Mouse (Mus musculus): ENCODE measurements around the gene Npm3. TPM values are rescaled to one million over a fixed set of nuclear protein-coding genes. Genes with fewer than 3 reads are reported as not detected.

Npm3 gene
- polyA plus RNA-seq, 1 experiment from 2014 or later = 16.1 TPM

DNA sequence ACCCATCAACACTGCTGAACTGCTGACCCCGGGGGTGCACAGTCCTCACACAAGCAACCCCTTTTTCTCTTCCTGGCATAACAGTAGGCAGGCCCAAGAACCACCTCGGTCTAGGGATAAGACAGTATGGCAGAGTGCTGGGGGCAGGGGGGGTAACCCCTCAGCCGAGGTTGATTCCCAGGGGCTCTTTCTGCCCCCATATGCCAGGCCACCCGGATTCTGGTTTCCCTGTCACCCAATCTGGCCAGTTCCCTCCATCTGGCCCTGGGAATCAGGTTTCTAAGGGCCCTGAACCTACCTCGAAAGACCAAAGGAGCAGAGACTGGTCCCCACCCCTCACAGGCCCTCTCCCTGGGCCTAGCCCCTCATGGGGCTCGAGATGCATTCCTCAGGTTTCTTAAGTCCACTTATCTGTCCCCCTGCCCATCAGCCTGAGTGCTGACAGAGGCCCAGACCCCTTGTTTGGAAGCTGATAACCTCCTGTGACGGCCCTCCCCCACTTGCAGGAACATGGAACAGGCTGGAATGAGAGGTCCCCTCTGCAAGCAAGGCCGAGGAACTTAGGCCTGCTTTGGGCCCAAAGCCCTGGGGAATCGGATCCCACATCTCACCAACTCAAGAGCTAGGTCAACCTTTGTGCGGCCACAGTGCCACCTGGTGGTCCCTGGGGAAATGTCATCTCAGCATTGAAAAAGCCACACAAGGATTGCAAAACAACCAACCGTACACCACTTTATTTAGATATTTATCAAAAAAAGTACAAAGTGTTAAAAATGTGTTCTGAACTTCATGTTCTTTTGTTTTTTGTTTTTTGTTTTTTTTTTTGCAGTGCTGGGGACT lies 2.1 kb downstream of the Npm3 start:
- H3K4me3 ChIP-seq = no peak overlapping the region
- WGBS = 34% methylated on average over 11 of the region's 11 CpGs
- H3K27me3 ChIP-seq (ENCODE audit: poor library complexity, severe bottlenecking) = peaks cover 59% of the 10 kb centered on the region
- no peak overlapping the region for H3K27ac ChIP-seq
- H3K4me1 ChIP-seq = peaks cover 61% of the 10 kb centered on the region
- H3K36me3 ChIP-seq (replicated peaks) = peaks cover 24% of the 10 kb centered on the region
- peak; percentile 85 for DNase-seq (ENCODE audit: extremely low spot score, low spot score)
- H3K9me3 ChIP-seq = no peaks in the 10 kb centered on the region

- DNase-seq (ENCODE audit: extremely low spot score, low spot score) = peak; percentile 78
- peaks cover 67% of the 10 kb centered on the region for H3K27me3 ChIP-seq (ENCODE audit: poor library complexity, severe bottlenecking)
- H3K27ac ChIP-seq = no peak overlapping the region
- H3K4me1 ChIP-seq = peaks cover 69% of the 10 kb centered on the region
- WGBS = 9% methylated on average over 29 of the region's 29 CpGs
- peaks cover 15% of the 10 kb centered on the region for H3K36me3 ChIP-seq (replicated peaks)
- peak overlapping the region; percentile 6; the same call in 1 of the 2 replicates for H3K4me3 ChIP-seq
- H3K9me3 ChIP-seq = no peaks in the 10 kb centered on the region
Observed at GRCm38 (mm10) chr19:45746153-45747020, 3.0 kb downstream of the Npm3 start.

DNA sequence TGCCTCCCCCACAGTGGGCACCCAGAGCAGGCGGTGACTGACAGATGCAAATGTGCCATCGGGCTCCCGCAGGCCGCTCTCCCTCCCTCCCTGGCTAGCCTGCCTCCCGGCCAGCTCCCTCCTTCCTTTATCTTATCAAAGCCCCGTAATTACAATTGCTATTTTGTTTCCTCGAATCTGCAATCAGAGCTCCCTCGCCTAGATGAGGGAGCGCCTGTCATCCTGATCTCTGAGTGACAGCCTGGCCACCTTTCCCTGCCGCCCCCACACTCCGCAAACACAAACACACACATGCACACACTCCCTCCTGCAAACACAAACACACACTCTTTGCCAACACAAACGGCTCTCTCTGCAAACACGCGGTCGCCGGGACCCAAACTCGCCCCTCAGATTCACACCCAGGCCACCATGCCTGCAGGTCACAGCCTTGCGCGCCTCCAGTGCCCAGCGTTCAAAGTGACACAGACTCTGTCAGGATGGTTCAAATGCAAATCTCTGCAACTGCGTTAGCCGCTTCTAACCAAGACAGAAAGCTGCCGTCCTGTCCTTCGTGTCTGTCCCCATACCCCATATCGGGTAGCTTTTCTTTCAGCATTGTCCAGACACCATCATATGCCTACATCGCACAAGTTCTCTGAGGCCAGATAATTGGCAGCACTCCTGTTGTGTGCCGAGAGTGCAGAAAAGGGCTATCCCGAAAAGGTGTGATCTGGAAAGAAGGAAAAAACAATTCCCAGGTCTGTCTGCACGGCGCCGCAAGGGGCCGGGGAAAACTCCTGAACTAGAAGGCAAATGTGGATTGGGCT lies 3.8 kb downstream of the Npm3 start:
- under 1% methylated on average over 32 of the region's 32 CpGs for WGBS
- H3K36me3 ChIP-seq (replicated peaks) = peaks cover 8% of the 10 kb centered on the region; the same call in 1 of the 2 replicates
- H3K4me3 ChIP-seq = peak overlapping the region; percentile 6; the same call in 1 of the 2 replicates
- peak; percentile 43 for DNase-seq (ENCODE audit: extremely low spot score, low spot score)
- no peak overlapping the region for H3K27ac ChIP-seq
- peaks cover 77% of the 10 kb centered on the region for H3K4me1 ChIP-seq
- H3K27me3 ChIP-seq (ENCODE audit: poor library complexity, severe bottlenecking) = peaks cover 76% of the 10 kb centered on the region
- no peaks in the 10 kb centered on the region for H3K9me3 ChIP-seq

DNA sequence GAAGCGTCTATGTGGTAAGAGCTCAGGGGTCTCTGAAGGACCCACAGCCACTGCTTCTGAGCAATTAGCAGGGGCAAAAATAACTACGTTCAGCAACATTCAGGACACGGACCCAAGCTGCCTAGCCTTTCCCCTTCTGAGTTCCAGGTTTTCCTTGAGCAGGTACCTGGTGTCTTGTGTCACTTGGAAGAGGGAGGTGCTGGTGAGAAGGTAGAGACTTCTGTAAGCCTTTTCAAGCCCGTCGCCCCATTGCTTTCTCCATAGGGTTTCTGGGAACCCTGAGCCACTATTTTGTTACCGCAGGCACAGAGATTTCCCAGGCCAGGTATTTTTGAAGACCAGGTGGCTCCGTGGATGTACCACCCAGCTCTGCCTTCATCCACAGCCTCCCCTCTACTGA lies 5.8 kb downstream of the Npm3 start:
- peaks cover 76% of the 10 kb centered on the region for H3K4me1 ChIP-seq
- no peaks in the 10 kb centered on the region for H3K9me3 ChIP-seq
- H3K36me3 ChIP-seq (replicated peaks) = peaks cover 5% of the 10 kb centered on the region; the same call in 1 of the 2 replicates
- H3K27me3 ChIP-seq (ENCODE audit: poor library complexity, severe bottlenecking) = peaks cover 95% of the 10 kb centered on the region
- H3K4me3 ChIP-seq = peak overlapping the region; percentile 54; the same call in 1 of the 2 replicates
- DNase-seq (ENCODE audit: extremely low spot score, low spot score) = no peak
- WGBS = 11% methylated on average over 7 of the region's 7 CpGs
- no peak overlapping the region for H3K27ac ChIP-seq

DNA sequence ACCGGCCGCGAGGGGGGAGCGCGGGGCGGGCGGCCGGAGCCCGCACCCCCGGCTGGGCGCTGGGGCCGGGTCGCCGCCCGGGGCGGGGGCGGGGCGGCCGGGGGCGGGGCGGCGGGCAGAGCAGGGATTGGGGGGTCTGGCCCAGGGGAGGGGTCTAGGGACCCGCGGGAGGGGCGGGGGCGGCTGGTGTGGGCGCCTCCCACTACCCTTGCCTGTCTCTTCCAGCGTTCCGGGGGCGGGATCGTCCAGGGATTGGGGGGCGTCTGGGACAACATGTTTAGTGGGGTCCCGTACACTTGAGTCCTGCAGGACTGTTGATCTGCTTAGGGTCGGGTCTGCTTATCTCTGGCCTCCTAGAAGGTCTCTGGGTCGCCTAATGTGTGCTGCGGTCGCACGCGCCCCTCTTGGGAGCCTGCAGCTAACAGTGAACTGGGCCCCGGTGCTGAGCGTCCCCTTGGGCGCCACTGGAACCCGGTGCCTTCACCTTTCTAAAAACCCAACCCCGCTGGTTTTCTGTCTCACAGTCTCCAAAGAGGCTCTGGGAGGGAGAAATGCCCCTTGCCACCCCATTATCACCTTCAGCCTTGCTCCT lies 6.3 kb downstream of the Npm3 start:
- Histone ChIP-seq H3K9me3 (no peaks in the 10 kb centered on the region), H3K4me3 (peak overlapping the region; percentile 54), H3K27ac (0 out of 2 replicates have a peak overlapping the region, but pooled peaks have one; percentile 30), H3K4me1 (peaks cover 71% of the 10 kb centered on the region), H3K27me3 (ENCODE audit: poor library complexity, severe bottlenecking) (peaks cover 96% of the 10 kb centered on the region), H3K36me3 (replicated peaks) (peaks cover 5% of the 10 kb centered on the region; the same call in 1 of the 2 replicates)
- peak; percentile 46 for DNase-seq (ENCODE audit: extremely low spot score, low spot score)
- WGBS = 2% methylated on average over 40 of the region's 44 CpGs

DNA sequence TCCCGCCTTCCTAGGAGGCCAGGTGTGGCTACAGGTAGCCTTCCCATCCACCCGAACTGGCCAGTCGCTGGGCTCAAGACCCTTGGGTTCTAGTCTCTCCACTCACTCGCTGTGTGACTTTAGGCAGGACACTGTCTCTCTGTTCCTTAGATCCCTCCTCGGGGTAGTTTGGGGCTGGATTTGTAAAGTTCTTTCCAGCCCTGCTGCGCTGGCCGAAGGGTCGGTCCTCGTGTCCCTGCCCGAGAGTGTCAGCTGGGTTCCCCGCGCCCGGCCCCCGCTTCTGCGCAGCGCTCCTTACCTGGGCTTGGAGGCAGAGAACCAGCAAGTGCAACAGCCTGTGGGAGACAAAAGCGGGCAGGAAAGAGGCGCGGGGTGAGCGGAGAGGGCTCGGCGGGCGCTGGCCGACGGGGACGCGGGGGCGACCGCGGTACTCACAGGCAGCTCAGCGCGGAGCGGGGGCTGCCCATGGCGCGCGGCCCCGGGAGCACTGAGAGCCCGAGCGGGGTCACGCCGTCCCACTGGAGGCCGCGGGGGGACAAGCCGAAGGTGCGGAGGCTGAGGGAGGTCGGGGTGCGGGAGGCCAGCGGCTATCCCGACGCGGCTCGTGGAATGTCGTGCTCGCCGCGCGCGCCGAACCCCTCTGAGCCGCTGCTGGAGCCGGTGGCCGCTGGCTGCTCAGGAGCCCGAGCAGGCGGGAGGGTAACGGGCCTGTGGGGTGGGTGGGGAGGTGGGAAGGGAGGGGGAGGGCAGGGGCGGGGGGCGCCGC lies 7.0 kb downstream of the Npm3 start, which contains the start of gene Fgf8:
Fgf8 (minus strand) TSS at position 698 of the 766 bp plus-strand sequence.
- peak within 1 kb of the TSS; percentile 54 for H3K4me3 ChIP-seq
- peak; percentile 48 for DNase-seq (ENCODE audit: extremely low spot score, low spot score)
- under 1% methylated on average over 61 of the region's 68 CpGs for WGBS
- H3K27ac ChIP-seq = peak within 1 kb of the TSS; percentile 80
- peaks cover 5% of the 10 kb centered on the region; the same call in 1 of the 2 replicates for H3K36me3 ChIP-seq (replicated peaks)
- no peaks in the 10 kb centered on the region for H3K9me3 ChIP-seq
- H3K27me3 ChIP-seq (ENCODE audit: poor library complexity, severe bottlenecking) = peaks cover 100% of the 10 kb centered on the region
- H3K4me1 ChIP-seq = peaks cover 74% of the 10 kb centered on the region

DNA sequence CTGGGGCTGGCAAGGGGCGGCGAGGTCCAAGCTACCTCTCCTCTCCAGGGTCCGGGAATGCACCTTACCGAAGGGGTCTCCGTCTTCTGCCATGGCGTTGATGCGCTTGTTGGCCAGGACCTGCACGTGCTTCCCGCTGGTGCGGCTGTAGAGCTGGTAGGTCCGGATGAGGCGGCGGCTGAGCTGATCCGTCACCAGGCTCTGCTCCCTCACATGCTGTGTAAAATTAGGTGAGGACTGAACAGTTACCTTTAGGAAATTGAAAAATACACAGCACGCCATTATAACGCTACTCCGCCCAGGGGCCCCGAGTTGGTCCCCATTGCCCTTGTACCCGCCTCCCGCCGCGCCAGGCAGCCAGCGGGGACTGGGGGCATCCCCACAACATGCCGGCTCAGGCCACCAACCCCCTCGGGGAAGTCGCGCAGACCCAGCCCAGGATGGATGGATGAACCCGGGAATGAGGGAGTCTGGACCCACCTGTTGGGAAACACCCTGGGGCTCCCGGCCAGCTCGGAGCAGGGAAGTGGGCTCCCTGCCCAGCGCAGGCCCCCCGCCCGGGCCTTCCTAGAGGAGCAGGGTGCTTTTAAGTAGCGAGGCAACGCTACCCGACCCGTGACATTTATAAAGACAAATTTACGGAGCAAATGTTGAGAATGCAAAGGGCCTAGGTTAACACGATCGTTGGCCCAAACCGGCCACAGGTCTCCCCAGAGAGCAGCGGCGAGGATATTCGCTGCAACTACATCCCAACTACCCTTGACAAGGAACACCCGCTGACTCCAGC lies 7.8 kb downstream of the Npm3 start:
- no peaks in the 10 kb centered on the region; the same call in 1 of the 2 replicates for H3K9me3 ChIP-seq
- H3K27me3 ChIP-seq (ENCODE audit: poor library complexity, severe bottlenecking) = peaks cover 100% of the 10 kb centered on the region
- peak overlapping the region; percentile 80 for H3K27ac ChIP-seq
- DNase-seq (ENCODE audit: extremely low spot score, low spot score) = peak; percentile 49
- WGBS = under 1% methylated on average over 45 of the region's 45 CpGs
- peak overlapping the region; percentile 54 for H3K4me3 ChIP-seq
- peaks cover 74% of the 10 kb centered on the region for H3K4me1 ChIP-seq
- no peaks in the 10 kb centered on the region for H3K36me3 ChIP-seq (replicated peaks)

- 1% methylated on average over 7 of the region's 7 CpGs for WGBS
- no peak for DNase-seq (ENCODE audit: extremely low spot score, low spot score)
- H3K27me3 ChIP-seq (ENCODE audit: poor library complexity, severe bottlenecking) = peaks cover 100% of the 10 kb centered on the region
- no peak overlapping the region; the same call in 1 of the 2 replicates for H3K27ac ChIP-seq
- H3K9me3 ChIP-seq = no peaks in the 10 kb centered on the region; the same call in 1 of the 2 replicates
- H3K36me3 ChIP-seq (replicated peaks) = no peaks in the 10 kb centered on the region
- H3K4me1 ChIP-seq = peaks cover 73% of the 10 kb centered on the region
- H3K4me3 ChIP-seq = peak overlapping the region; percentile 54
Observed at GRCm38 (mm10) chr19:45740817-45741216, 8.6 kb downstream of the Npm3 start.

DNA sequence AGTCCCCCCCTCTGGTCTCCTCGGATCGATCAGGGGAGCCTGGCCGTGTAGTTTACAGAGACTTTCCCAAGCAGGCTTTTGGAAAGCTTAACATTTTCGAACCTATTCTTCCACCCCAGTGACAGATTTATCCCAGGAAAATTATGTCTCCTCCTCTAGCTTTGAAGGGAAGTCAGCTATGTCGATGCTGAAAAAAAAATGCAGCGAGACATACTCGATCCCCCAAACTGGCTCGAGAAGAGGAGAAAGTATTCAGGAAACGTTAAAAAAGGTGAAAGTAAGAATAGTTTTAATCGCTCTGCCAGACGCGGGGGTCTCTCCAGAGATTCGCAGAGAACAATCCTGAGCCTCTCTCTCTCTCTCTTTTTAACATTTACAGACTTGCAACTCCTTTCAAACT lies 9.2 kb downstream of the Npm3 start:
- Histone ChIP-seq H3K27me3 (ENCODE audit: poor library complexity, severe bottlenecking) (peaks cover 100% of the 10 kb centered on the region), H3K27ac (peak overlapping the region; percentile 35; the same call in 1 of the 2 replicates), H3K4me1 (peaks cover 73% of the 10 kb centered on the region), H3K9me3 (no peaks in the 10 kb centered on the region; the same call in 1 of the 2 replicates), H3K4me3 (peak overlapping the region; percentile 30), H3K36me3 (replicated peaks) (no peaks in the 10 kb centered on the region)
- DNase-seq (ENCODE audit: extremely low spot score, low spot score) = no peak
- 2% methylated on average over 13 of the region's 13 CpGs for WGBS

DNA sequence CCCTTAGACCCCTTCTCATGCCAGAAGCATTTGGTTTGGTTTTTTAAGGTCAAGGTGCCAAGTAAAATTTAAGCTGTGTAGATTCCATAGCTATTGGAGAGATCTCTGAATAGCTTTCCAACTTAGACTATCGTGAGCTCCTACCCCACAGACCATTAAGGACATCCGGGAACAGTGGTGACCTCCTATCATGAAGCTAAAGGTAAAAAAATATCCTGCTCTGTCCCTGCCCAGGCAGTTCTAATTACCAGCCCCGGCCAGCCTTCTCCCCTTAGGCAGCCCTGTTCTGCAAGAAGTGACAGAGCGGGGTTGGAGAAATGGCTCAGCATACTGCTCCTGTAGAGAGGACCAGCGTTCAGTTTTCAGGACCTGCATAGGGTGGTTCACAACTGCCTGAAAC lies 10.9 kb downstream of the Npm3 start:
- Histone ChIP-seq H3K9me3 (no peaks in the 10 kb centered on the region; the same call in 1 of the 2 replicates), H3K4me3 (peak overlapping the region; percentile 7; the same call in 1 of the 2 replicates), H3K27me3 (ENCODE audit: poor library complexity, severe bottlenecking) (peaks cover 100% of the 10 kb centered on the region), H3K27ac (no peak overlapping the region), H3K4me1 (peaks cover 84% of the 10 kb centered on the region), H3K36me3 (replicated peaks) (no peaks in the 10 kb centered on the region)
- WGBS = 34% methylated on average over 5 of the region's 5 CpGs
- DNase-seq (ENCODE audit: extremely low spot score, low spot score) = no peak

Measured in forebrain, embryonic 10.5 days (tissue).